Mouse (Mus musculus) G1E (cell line): Measurements from ENCODE around the gene Hoxb7.

Source experiments
- CTCF ChIP-seq: IDR thresholded peaks from 2 replicates; pipeline ENCODE4 v1.5.1; 2012; ENCODE audit warnings: low read depth, low read length, inconsistent platforms, mixed read lengths
- GATA1 ChIP-seq: IDR thresholded peaks from 2 replicates; pipeline ENCODE4 v1.6.1; 2012; ENCODE audit warnings: borderline replicate concordance, low read length, inconsistent platforms, mixed read lengths
- POLR2AphosphoS5 ChIP-seq: IDR thresholded peaks from 2 replicates; pipeline ENCODE4 v1.6.1; 2012; ENCODE audit warnings: low read depth, low read length, inconsistent platforms; ENCODE audit not compliant: insufficient replicate concordance

DNA sequence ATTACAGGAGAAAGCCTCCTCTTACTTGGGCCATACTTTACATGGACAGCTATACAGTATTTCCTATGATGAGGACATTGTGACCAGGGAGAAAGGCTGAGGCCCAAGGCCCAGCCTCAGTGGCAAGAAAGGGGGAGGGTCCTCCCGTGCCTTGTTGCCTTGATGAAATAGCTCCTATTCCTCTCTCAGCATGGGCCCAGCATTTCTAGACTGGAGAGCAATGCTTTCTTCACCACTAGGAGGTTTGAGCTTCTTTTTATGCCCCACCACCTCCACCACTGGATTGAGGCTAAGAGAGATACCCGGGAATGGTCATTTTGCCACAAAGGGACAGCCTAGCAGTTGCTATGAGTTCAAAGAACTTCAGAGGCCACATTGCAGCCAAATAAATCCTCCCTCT lies 10.6 kb downstream of the Hoxb7 start:
- TF ChIP-seq CTCF (no peak), GATA1 (no peak), POLR2AphosphoS5 (no peak)
